Mouse (Mus musculus): ENCODE measurements around the gene Id4.

DNA sequence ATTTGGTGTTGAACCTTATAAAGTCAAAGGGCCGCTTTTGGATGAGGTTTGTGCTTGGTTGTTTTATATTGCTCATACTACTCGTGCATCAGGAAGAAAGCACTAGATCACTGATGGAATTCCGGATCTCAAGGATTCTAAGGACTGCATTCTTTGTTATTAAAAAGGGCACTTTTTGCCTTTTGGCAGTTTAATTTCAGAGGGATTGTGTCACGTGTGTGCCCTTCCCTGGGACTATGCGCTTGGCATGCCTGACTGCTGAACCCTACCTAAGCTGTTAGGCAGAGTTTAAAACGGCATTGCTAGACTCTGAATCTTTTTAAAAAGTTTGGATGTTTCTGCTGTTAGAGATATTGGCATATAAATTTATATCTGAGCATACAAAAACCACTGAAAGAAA lies 4.0 kb downstream of the Id4 start:
- no peak for TF ChIP-seq CTCF (IDR thresholded peaks at IDR 0.05; ENCODE audit: insufficient read depth, low read depth, low read length)
- TF ChIP-seq POLR2A (IDR thresholded peaks at IDR 0.05; ENCODE audit: insufficient read depth, low read depth, low read length) = no peak

All from olfactory bulb, adult 2 months (tissue).